Mouse (Mus musculus) small intestine, adult 2 months (tissue): ENCODE data around the gene Whrn.

Experiments
- CTCF ChIP-seq: fragments of 200-500 bp; IDR thresholded peaks from 2 replicates; pipeline ENCODE4 v1.5.1; 2012; ENCODE audit warnings: low read depth, mild to moderate bottlenecking, control low read depth, inconsistent platforms, low read length, moderate library complexity, mixed read lengths; ENCODE audit not compliant: insufficient replicate concordance, insufficient read length; ENCODE audit errors: extremely low read depth
- POLR2A ChIP-seq: fragments of 200-500 bp; IDR thresholded peaks from 2 replicates; pipeline ENCODE4 v1.6.1; 2012; ENCODE audit warnings: low read depth, mild to moderate bottlenecking, control low read depth, inconsistent platforms, low read length, moderate library complexity

DNA sequence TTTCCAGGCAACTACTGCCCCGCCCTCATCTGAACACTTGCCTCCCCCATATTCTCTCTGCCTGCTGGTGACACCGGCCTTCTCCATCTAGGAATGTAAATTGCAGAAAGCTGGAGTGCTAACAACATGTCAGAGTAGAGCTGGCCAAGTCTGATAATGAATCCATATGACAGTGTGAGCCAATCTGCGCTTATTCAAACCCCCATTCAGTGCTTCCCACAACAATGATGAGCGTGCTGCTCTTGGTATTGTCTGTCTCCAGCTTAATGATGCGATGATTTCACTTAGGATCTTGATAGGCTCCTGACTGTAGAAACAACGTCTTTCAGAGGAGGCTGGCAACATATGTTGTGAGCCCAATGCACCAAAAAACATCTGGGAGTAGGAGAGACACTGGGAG, 33.2 kb upstream of the Whrn start:
- TF ChIP-seq CTCF (no peak), POLR2A (no peak)
